Mouse (Mus musculus) Patski (cell line): Measurements from ENCODE around the gene Gdf10. TPM values are rescaled to one million over a fixed set of nuclear protein-coding genes. Genes with fewer than 3 reads are reported as not detected.

Experiments used
- ATAC-seq: fragments of 100-300 bp; one replicate; pipeline ENCODE4 v1.8.0; 2021
- CTCF ChIA-PET: fragments of 350-600 bp; sonication (Branson Sonifier 250); formaldehyde crosslinking; loops from one replicate; lab custom pipeline; 2022; ENCODE audit warnings: inconsistent platforms; lab: Charles Lee
- POLR2A ChIA-PET: fragments of 350-600 bp; sonication (Branson Sonifier 250); formaldehyde crosslinking; loops from one replicate; lab custom pipeline; 2022; ENCODE audit warnings: antibody characterized with exemption, inconsistent platforms; lab: Charles Lee
- DNase-seq: peaks from one replicate; pipeline ENCODE4 v3.0.0-alpha.2; 2011; ENCODE audit warnings: low read depth, low spot score
- H3K27me3 ChIP-seq: fragments of 371-371 bp; one replicate; pipeline ENCODE4 v1.5.1; 2021
- CTCF ChIP-seq: fragments of 100-300 bp; IDR thresholded peaks from one replicate; pipeline ENCODE4 v1.5.1; 2021
- in situ Hi-C: fragments of 300-500 bp; cut with MboI; formaldehyde crosslinking; loops from 3 replicates; pipeline ENCODE4 v1.11.1; 2018; ENCODE audit warnings: low pct_unique_long_range_greater_than_20kb, mixed read lengths
- polyA plus RNA-seq: library from polyadenylated mRNA; unstranded; gene quantifications from one replicate; pipeline ENCODE4 v1.2.3, GENCODE M21; 2021

The Gdf10 gene
- not detected for polyA plus RNA-seq

- peaks cover 27% of the 10 kb centered on the region for H3K27me3 ChIP-seq
- no peak for DNase-seq
- CTCF ChIA-PET, result no interaction called here
- POLR2A ChIA-PET, result no interaction called here
- in situ Hi-C loops, result no loop called here
- no peak for ATAC-seq
- no peak for TF ChIP-seq CTCF
These were observed at the start of gene Gdf10 for GRCm38 (mm10) chr14:33923168-33924070. Gene Gdf10, plus strand, starts transcription at chr14:33923587.

- in situ Hi-C loops, result no loop called here
- no peak for DNase-seq
- ChIA-PET CTCF (no interaction called here), POLR2A (no interaction called here)
- no peaks in the 10 kb centered on the region for H3K27me3 ChIP-seq
- TF ChIP-seq CTCF, result no peak
- ATAC-seq, result no peak
These were observed 44.6 kb upstream of the Gdf10 start for GRCm38 (mm10) chr14:33878826-33879225.

- DNase-seq (no peak), ATAC-seq (no peak)
- H3K27me3 ChIP-seq, result no peaks in the 10 kb centered on the region
- CTCF ChIA-PET, result no interaction called here
- POLR2A ChIA-PET, result no interaction called here
- in situ Hi-C loops, result no loop called here
- TF ChIP-seq CTCF, result no peak
These were observed 43.2 kb upstream of the Gdf10 start for GRCm38 (mm10) chr14:33880236-33880635.

- in situ Hi-C loops, result no loop called here
- ATAC-seq (no peak), DNase-seq (no peak)
- no peak for TF ChIP-seq CTCF
- no peaks in the 10 kb centered on the region for H3K27me3 ChIP-seq
- ChIA-PET POLR2A (no interaction called here), CTCF (no interaction called here)
These were observed 41.9 kb upstream of the Gdf10 start for GRCm38 (mm10) chr14:33881471-33881870.

- ChIA-PET POLR2A (no interaction called here), CTCF (no interaction called here)
- ATAC-seq, result no peak
- no peak for DNase-seq
- no peaks in the 10 kb centered on the region for H3K27me3 ChIP-seq
- in situ Hi-C loops, result no loop called here
- TF ChIP-seq CTCF, result no peak
These were observed 40.3 kb upstream of the Gdf10 start for GRCm38 (mm10) chr14:33883046-33883445.

GRCm38 (mm10) chr14:33885466-33885865, 37.9 kb upstream of the Gdf10 start:
- DNase-seq, result no peak
- in situ Hi-C loops, result no loop called here
- ATAC-seq, result no peak
- ChIA-PET POLR2A (no interaction called here), CTCF (no interaction called here)
- H3K27me3 ChIP-seq, result peaks cover 7% of the 10 kb centered on the region
- no peak for TF ChIP-seq CTCF

GRCm38 (mm10) chr14:33888387-33889035, 34.9 kb upstream of the Gdf10 start:
- no peak for ATAC-seq
- peaks cover 12% of the 10 kb centered on the region for H3K27me3 ChIP-seq
- no peak for DNase-seq
- POLR2A ChIA-PET, result no interaction called here
- in situ Hi-C loops, result no loop called here
- CTCF ChIA-PET, result no interaction called here
- no peak for TF ChIP-seq CTCF

- no peak for ATAC-seq
- DNase-seq, result no peak
- in situ Hi-C loops, result no loop called here
- CTCF ChIA-PET, result no interaction called here
- POLR2A ChIA-PET, result no interaction called here
- no peak for TF ChIP-seq CTCF
- H3K27me3 ChIP-seq, result peaks cover 12% of the 10 kb centered on the region
These were observed 33.4 kb upstream of the Gdf10 start for GRCm38 (mm10) chr14:33889971-33890370.

- no peak for TF ChIP-seq CTCF
- DNase-seq (no peak), ATAC-seq (no peak)
- in situ Hi-C loops, result no loop called here
- CTCF ChIA-PET, result no interaction called here
- POLR2A ChIA-PET, result no interaction called here
- H3K27me3 ChIP-seq, result peaks cover 12% of the 10 kb centered on the region
These were observed 31.9 kb upstream of the Gdf10 start for GRCm38 (mm10) chr14:33891507-33891906.

GRCm38 (mm10) chr14:33895777-33896176, 27.6 kb upstream of the Gdf10 start:
- DNase-seq (no peak), ATAC-seq (no peak)
- CTCF ChIA-PET, result no interaction called here
- no peak for TF ChIP-seq CTCF
- POLR2A ChIA-PET, result no interaction called here
- peaks cover 4% of the 10 kb centered on the region for H3K27me3 ChIP-seq
- in situ Hi-C loops, result no loop called here

- TF ChIP-seq CTCF, result no peak
- no peak for DNase-seq
- POLR2A ChIA-PET, result no interaction called here
- ATAC-seq, result no peak
- H3K27me3 ChIP-seq, result peaks cover 4% of the 10 kb centered on the region
- in situ Hi-C loops, result no loop called here
- CTCF ChIA-PET, result no interaction called here
These were observed 26.6 kb upstream of the Gdf10 start for GRCm38 (mm10) chr14:33896628-33897300.
